Mouse (Mus musculus): ENCODE results near the gene Golga5.

DNA sequence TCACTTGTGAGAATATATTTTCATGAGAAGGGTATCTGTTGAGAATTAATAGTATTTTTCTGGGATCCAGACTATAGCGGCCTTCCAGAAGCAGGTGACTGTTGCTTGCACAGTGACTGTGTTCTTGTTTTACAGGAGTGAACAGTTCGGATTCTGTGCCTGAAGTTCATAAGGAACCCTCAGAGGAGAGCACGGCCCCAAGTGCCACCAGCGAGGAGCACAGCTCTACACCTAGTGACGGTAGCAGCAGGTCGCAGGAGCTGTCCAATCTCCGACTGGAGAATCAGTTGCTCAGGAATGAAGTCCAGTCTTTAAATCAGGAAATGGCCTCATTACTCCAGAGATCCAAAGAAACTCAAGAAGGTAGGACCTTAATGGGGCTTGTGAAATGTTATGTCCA is 5.5 kb downstream of the Golga5 start:
- TF ChIP-seq CTCF (IDR thresholded peaks at IDR 0.05; ENCODE audit: borderline replicate concordance, insufficient read depth, low read depth, low read length) (no peak), POLR2A (IDR thresholded peaks at IDR 0.05; ENCODE audit: borderline replicate concordance, insufficient read depth, low read length) (no peak)

Data from cerebellum, adult 2 months (tissue).